Mouse (Mus musculus) MEL (cell line): ENCODE data around the gene Klrb1b. TPM values are rescaled to one million over a fixed set of nuclear protein-coding genes. Genes with fewer than 3 reads are reported as not detected.

ENCODE experiments used
- DNase-seq: peaks from one replicate; pipeline ENCODE4 v3.0.0; 2011; ENCODE audit warnings: low read depth, low spot score
- H3K27ac ChIP-seq: 2 replicates; pipeline ENCODE4 v1.5.1; 2012; ENCODE audit warnings: low read depth, mild to moderate bottlenecking, control low read depth, low read length, moderate library complexity; ENCODE audit not compliant: control insufficient read depth
- H3K27me3 ChIP-seq, 2 experiments: fragments of 150-350 bp in 1 of 2; sonication (generic) in 1 of 2; 2 replicates each; pipeline ENCODE4 v1.6.1; 2012; ENCODE audit warnings: low read length in 2 of 2, mild to moderate bottlenecking in 2 of 2, improper control_type of control experiment in 1 of 2, moderate library complexity in 1 of 2; ENCODE audit not compliant: insufficient read depth in 2 of 2, control insufficient read depth in 1 of 2
- H3K36me3 ChIP-seq, 2 experiments: 2 replicates each; pipeline ENCODE4 v1.6.1; 2012 to 2014; ENCODE audit warnings: low read length in 2 of 2, improper control_type of control experiment in 1 of 2, inconsistent platforms in 1 of 2, mild to moderate bottlenecking in 1 of 2; ENCODE audit not compliant: insufficient read depth in 2 of 2, control insufficient read depth in 1 of 2
- H3K4me1 ChIP-seq, 2 experiments: fragments of 150-350 bp in 1 of 2; sonication (generic) in 1 of 2; 2 replicates each; pipeline ENCODE4 v1.6.1; 2012; ENCODE audit warnings: low read length in 2 of 2, improper control_type of control experiment in 1 of 2, mild to moderate bottlenecking in 1 of 2; ENCODE audit not compliant: insufficient read depth in 2 of 2, control insufficient read depth in 1 of 2
- H3K4me3 ChIP-seq, 2 experiments: fragments of 150-350 bp in 1 of 2; sonication (generic) in 1 of 2; 2 replicates each; pipeline ENCODE4 v1.5.1; 2012; ENCODE audit warnings: low read depth in 2 of 2, low read length in 2 of 2, mild to moderate bottlenecking in 2 of 2, moderate library complexity in 2 of 2, control low read depth in 1 of 2, improper control_type of control experiment in 1 of 2; ENCODE audit not compliant: control insufficient read depth in 1 of 2, insufficient read depth in 1 of 2
- H3K79me2 ChIP-seq: 2 replicates; pipeline ENCODE4 v1.6.1; 2012; ENCODE audit warnings: mild to moderate bottlenecking, low read length, moderate library complexity; ENCODE audit not compliant: control insufficient read depth, poor library complexity, insufficient read depth
- H3K9ac ChIP-seq: 2 replicates; pipeline ENCODE4 v1.6.1; 2012; ENCODE audit warnings: low read depth, mild to moderate bottlenecking, control low read depth, low read length, moderate library complexity; ENCODE audit not compliant: control insufficient read depth, poor library complexity, severe bottlenecking
- H3K9me3 ChIP-seq: fragments of 150-350 bp; sonication (generic); replicated peaks from 2 replicates; pipeline ENCODE4 v1.6.1; 2012; ENCODE audit warnings: mild to moderate bottlenecking, low read length, improper control_type of control experiment, moderate library complexity; ENCODE audit not compliant: insufficient read depth
- BHLHE40 ChIP-seq: IDR thresholded peaks from 2 replicates; pipeline ENCODE4 v1.6.1; 2012; ENCODE audit warnings: low read depth, mild to moderate bottlenecking, inconsistent platforms, low read length, improper control_type of control experiment, borderline replicate concordance
- CHD1 ChIP-seq: IDR thresholded peaks from 2 replicates; pipeline ENCODE4 v1.6.1; 2012; ENCODE audit warnings: low read depth, mild to moderate bottlenecking, inconsistent platforms, low read length, improper control_type of control experiment
- CHD2 ChIP-seq: IDR thresholded peaks from 2 replicates; pipeline ENCODE4 v1.6.1; 2011; ENCODE audit warnings: low read length, improper control_type of control experiment
- CTCF ChIP-seq, 3 experiments: IDR thresholded peaks in 2 of 3; conservative IDR thresholded peaks in 1 of 3; 2 replicates each; pipeline ENCODE4 v1.5.1; 2011 to 2012; ENCODE audit warnings: low read length in 3 of 3, low read depth in 2 of 3, mild to moderate bottlenecking in 2 of 3, improper control_type of control experiment in 1 of 3, inconsistent platforms in 1 of 3, mixed read lengths in 1 of 3, moderate library complexity in 1 of 3; ENCODE audit not compliant: control insufficient read depth in 1 of 3, insufficient read depth in 1 of 3, poor library complexity in 1 of 3, severe bottlenecking in 1 of 3
- ELF1 ChIP-seq: IDR thresholded peaks from 2 replicates; pipeline ENCODE4 v1.6.1; 2014; ENCODE audit warnings: low read depth, mild to moderate bottlenecking, inconsistent platforms, low read length, improper control_type of control experiment, moderate library complexity
- EP300 ChIP-seq, 2 experiments: IDR thresholded peaks; 2 replicates each; pipeline ENCODE4 v1.6.1; 2011; ENCODE audit warnings: improper control_type of control experiment in 2 of 2, low read length in 2 of 2, low read depth in 1 of 2, mild to moderate bottlenecking in 1 of 2
- ETS1 ChIP-seq: IDR thresholded peaks from 2 replicates; pipeline ENCODE4 v1.6.1; 2012; ENCODE audit warnings: low read depth, mild to moderate bottlenecking, inconsistent platforms, low read length, improper control_type of control experiment, moderate library complexity
- GABPA ChIP-seq: IDR thresholded peaks from 2 replicates; pipeline ENCODE4 v1.6.1; 2012; ENCODE audit warnings: low read depth, mild to moderate bottlenecking, inconsistent platforms, low read length, improper control_type of control experiment, moderate library complexity
- GATA1 ChIP-seq: IDR thresholded peaks from 2 replicates; pipeline ENCODE4 v1.6.1; 2011; ENCODE audit warnings: low read depth, low read length, improper control_type of control experiment
- JUND ChIP-seq: IDR thresholded peaks from 2 replicates; pipeline ENCODE4 v1.6.1; 2011; ENCODE audit warnings: low read depth, mild to moderate bottlenecking, improper control_type of control experiment, low read length
- MAFK ChIP-seq: IDR thresholded peaks from 2 replicates; pipeline ENCODE4 v1.6.1; 2011; ENCODE audit warnings: low read depth, mild to moderate bottlenecking, low read length, improper control_type of control experiment, borderline replicate concordance
- MAZ ChIP-seq: IDR thresholded peaks from 2 replicates; pipeline ENCODE4 v1.6.1; 2012; ENCODE audit warnings: low read depth, mild to moderate bottlenecking, inconsistent platforms, low read length, improper control_type of control experiment
- MEF2A ChIP-seq: IDR thresholded peaks from 2 replicates; pipeline ENCODE4 v1.6.1; 2014; ENCODE audit warnings: low read depth, mild to moderate bottlenecking, inconsistent platforms, low read length, improper control_type of control experiment; ENCODE audit not compliant: poor library complexity, insufficient replicate concordance, severe bottlenecking; ENCODE audit errors: extremely low read depth
- MXI1 ChIP-seq: IDR thresholded peaks from 2 replicates; pipeline ENCODE4 v1.6.1; 2011; ENCODE audit warnings: mild to moderate bottlenecking, low read depth, low read length, improper control_type of control experiment
- MYB ChIP-seq: IDR thresholded peaks from 2 replicates; pipeline ENCODE4 v1.6.1; 2011; ENCODE audit warnings: mild to moderate bottlenecking, low read depth, low read length, improper control_type of control experiment
- MYC ChIP-seq: IDR thresholded peaks from 2 replicates; pipeline ENCODE4 v1.6.1; 2011; ENCODE audit warnings: low read depth, mild to moderate bottlenecking, low read length, improper control_type of control experiment, moderate library complexity
- NELFE ChIP-seq: IDR thresholded peaks from 2 replicates; pipeline ENCODE4 v1.6.1; 2011; ENCODE audit warnings: low read depth, low read length, improper control_type of control experiment
- POLR2AphosphoS2 ChIP-seq: IDR thresholded peaks from 2 replicates; pipeline ENCODE4 v1.6.1; 2011; ENCODE audit warnings: low read length, improper control_type of control experiment
- RAD21 ChIP-seq: IDR thresholded peaks from 2 replicates; pipeline ENCODE4 v1.6.1; 2011; ENCODE audit warnings: mild to moderate bottlenecking, low read depth, low read length, improper control_type of control experiment
- RCOR1 ChIP-seq: IDR thresholded peaks from 2 replicates; pipeline ENCODE4 v1.6.1; 2012; ENCODE audit warnings: low read depth, mild to moderate bottlenecking, inconsistent platforms, low read length, improper control_type of control experiment
- SIN3A ChIP-seq: IDR thresholded peaks from 2 replicates; pipeline ENCODE4 v1.6.1; 2012; ENCODE audit warnings: low read length, improper control_type of control experiment, inconsistent platforms
- SMC3 ChIP-seq: IDR thresholded peaks from 2 replicates; pipeline ENCODE4 v1.6.1; 2011; ENCODE audit warnings: low read depth, low read length, improper control_type of control experiment
- TAL1 ChIP-seq: IDR thresholded peaks from 2 replicates; pipeline ENCODE4 v1.6.1; 2012; ENCODE audit warnings: mild to moderate bottlenecking, inconsistent platforms, low read length, moderate library complexity, mixed read lengths
- TBP ChIP-seq: IDR thresholded peaks from 2 replicates; pipeline ENCODE4 v1.8.0; 2011; ENCODE audit warnings: low read depth, low read length, improper control_type of control experiment
- TCF12 ChIP-seq: IDR thresholded peaks from 2 replicates; pipeline ENCODE4 v1.6.1; 2014; ENCODE audit warnings: low read depth, mild to moderate bottlenecking, inconsistent platforms, low read length, improper control_type of control experiment, moderate library complexity
- USF1 ChIP-seq: IDR thresholded peaks from 2 replicates; pipeline ENCODE4 v1.6.1; 2014; ENCODE audit warnings: low read depth, mild to moderate bottlenecking, inconsistent platforms, low read length, improper control_type of control experiment, moderate library complexity
- USF2 ChIP-seq, 2 experiments: IDR thresholded peaks; 2 replicates each; pipeline ENCODE4 v1.6.1; 2011 to 2012; ENCODE audit warnings: improper control_type of control experiment in 2 of 2, low read length in 2 of 2, borderline replicate concordance in 1 of 2, inconsistent platforms in 1 of 2, low read depth in 1 of 2, mild to moderate bottlenecking in 1 of 2; ENCODE audit not compliant: insufficient read depth in 1 of 2
- ZC3H11A ChIP-seq: IDR thresholded peaks from 2 replicates; pipeline ENCODE4 v1.6.1; 2012; ENCODE audit warnings: low read depth, mild to moderate bottlenecking, inconsistent platforms, low read length, improper control_type of control experiment
- ZKSCAN1 ChIP-seq: IDR thresholded peaks from 2 replicates; pipeline ENCODE4 v1.6.1; 2012; ENCODE audit warnings: low read depth, mild to moderate bottlenecking, inconsistent platforms, low read length, improper control_type of control experiment, moderate library complexity
- ZNF384 ChIP-seq: IDR thresholded peaks from 2 replicates; pipeline ENCODE4 v1.6.1; 2012; ENCODE audit warnings: low read depth, mild to moderate bottlenecking, inconsistent platforms, low read length, improper control_type of control experiment
- polyA plus RNA-seq, 2 experiments: library from polyadenylated mRNA; stranded (reverse) in 1 of 2; unstranded in 1 of 2; fragments of >175 nt in 1 of 2; fragments of >200 nt in 1 of 2; gene quantifications; 2 replicates each; pipeline versions ENCODE4 v1.2.1 to v1.2.4; 2012; ENCODE audit warnings: low replicate concordance in 2 of 2, low read depth in 1 of 2; ENCODE audit not compliant: insufficient read length in 2 of 2, insufficient read depth in 1 of 2, missing spikeins in 1 of 2
- total RNA-seq: library from RNA; depleted of rRNA; stranded (reverse); fragments of 300-350 nt; gene quantifications from 2 replicates; pipeline ENCODE4 v1.2.3, GENCODE M21; 2012

Klrb1b gene
- total and polyA plus RNA-seq, 3 experiments = not detected

DNA sequence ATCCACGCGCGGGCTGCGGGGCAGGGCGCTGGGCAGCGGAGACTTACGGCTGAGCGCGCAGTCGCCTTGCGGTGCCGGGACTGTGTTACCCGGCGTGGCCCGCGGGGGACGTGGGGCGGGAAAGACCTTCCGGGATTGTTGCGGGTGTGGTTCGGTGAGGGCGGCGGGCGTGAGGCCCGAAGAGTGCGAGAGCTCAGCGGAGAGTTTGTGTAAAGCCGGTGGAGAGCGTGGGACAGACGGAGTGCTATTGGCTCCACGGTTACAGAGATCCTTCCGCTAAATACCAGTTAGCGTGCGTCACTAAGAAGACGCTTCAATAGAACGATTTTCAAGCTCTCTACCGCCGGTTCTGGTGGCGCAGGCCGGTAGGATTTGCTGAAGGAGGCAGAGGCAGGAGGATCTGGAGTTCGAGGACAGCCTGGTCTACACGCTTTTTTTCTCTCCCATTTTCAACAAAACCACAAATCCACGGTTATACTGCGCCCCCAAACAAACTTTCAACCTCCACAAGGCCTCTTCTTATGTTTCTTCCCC, 16.9 kb upstream of the Klrb1b start (continued):
- TF ChIP-seq MXI1 = peak; percentile 61
- TF ChIP-seq RCOR1 = no peak
- TF ChIP-seq TBP = peak; percentile 99
- 0 out of 2 replicates have a peak, but pooled peaks have one; percentile 51 for TF ChIP-seq SIN3A
- no peak for TF ChIP-seq MAZ
- no peak for TF ChIP-seq ZC3H11A
- TF ChIP-seq USF1 = 0 out of 2 replicates have a peak, but pooled peaks have one; percentile 3
- no peak for TF ChIP-seq POLR2AphosphoS2
- TF ChIP-seq CTCF (IDR thresholded peaks at IDR 0.05 in 2 of 3, conservative IDR thresholded peaks at IDR 0.05 in 1 of 3; ENCODE audit: control insufficient read depth in 1 of 3, insufficient read depth in 1 of 3, low read depth in 2 of 3, low read length in 3 of 3, poor library complexity in 1 of 3, severe bottlenecking in 1 of 3) = no peak
- TF ChIP-seq BHLHE40 = no peak
- TF ChIP-seq ZKSCAN1 = no peak
- TF ChIP-seq MYC = 0 out of 2 replicates have a peak, but pooled peaks have one; percentile 13
- no peak for TF ChIP-seq RAD21
- no peak for TF ChIP-seq TAL1
- no peak for TF ChIP-seq MYB
- 0 out of 2 replicates have a peak, but pooled peaks have one; percentile 38 for TF ChIP-seq ETS1
- TF ChIP-seq CHD2 = no peak
- peak; percentile 47; the same call in 1 of the 2 replicates for TF ChIP-seq ELF1
- no peak for TF ChIP-seq JUND
- no peak for TF ChIP-seq USF2 (IDR thresholded peaks at IDR 0.05; ENCODE audit: borderline replicate concordance in 1 of 2, insufficient read depth in 1 of 2, low read depth in 1 of 2, low read length in 2 of 2)
- no peak for TF ChIP-seq GATA1
- no peak for TF ChIP-seq SMC3
- TF ChIP-seq EP300 (IDR thresholded peaks at IDR 0.05; ENCODE audit: low read depth in 1 of 2, low read length in 2 of 2) = no peak
- TF ChIP-seq TCF12 = no peak

DNA sequence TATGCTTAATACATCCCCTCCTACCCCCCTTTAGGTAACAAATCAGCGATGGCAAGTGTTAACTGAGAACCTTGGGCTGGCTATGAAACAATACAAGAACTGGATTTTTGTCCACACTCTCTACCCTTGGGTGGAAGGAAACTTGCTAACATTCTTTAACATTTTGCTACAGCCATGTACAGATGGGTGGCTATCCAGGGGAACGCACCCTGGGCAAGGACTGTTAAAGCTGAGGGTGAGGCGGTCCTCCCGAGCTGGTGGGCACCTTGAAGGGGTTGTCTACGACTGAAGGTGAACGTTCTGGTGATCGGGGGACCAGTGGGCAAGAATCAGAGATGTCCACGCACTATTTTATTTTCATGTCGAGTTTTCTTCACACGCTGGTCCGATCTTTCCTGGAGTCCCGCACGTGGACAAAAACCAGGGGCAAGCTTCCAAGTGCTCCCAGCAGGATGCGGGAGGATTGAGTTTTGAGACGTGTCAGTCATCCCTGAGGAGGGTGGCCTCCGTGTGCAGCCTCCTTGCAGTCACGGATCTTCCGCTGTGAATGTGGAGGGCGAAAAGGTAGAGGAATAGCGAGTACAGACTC, 16.3 kb upstream of the Klrb1b start:
- Histone ChIP-seq H3K4me1 (peaks cover 4 to 20% of the 10 kb centered on the region in 2 experiments; a peak in 3 of 4 replicates), H3K4me3 (peak overlapping the region; percentile 68 to 73), H3K79me2 (no peaks in the 10 kb centered on the region; the same call in 1 of the 2 replicates), H3K9ac (peak overlapping the region; percentile 76), H3K27me3 (no peaks in the 10 kb centered on the region), H3K9me3 (no peaks in the 10 kb centered on the region), H3K27ac (peak overlapping the region; percentile 50), H3K36me3 (peaks cover 0 to 15% of the 10 kb centered on the region in 2 experiments; a peak in 2 of 4 replicates)
- peak; percentile 71 for DNase-seq
- TF ChIP-seq TBP = no peak
- TF ChIP-seq MXI1 = peak; percentile 80; the same call in 1 of the 2 replicates
- TF ChIP-seq CHD1 = no peak
- TF ChIP-seq GABPA = no peak
- no peak for TF ChIP-seq JUND
- TF ChIP-seq EP300 (IDR thresholded peaks at IDR 0.05; ENCODE audit: low read depth in 1 of 2, low read length in 2 of 2) = no peak
- no peak for TF ChIP-seq MYB
- no peak for TF ChIP-seq MEF2A
- TF ChIP-seq MAZ = no peak
- peak; percentile 17; the same call in 1 of the 2 replicates for TF ChIP-seq NELFE
- TF ChIP-seq ZNF384 = no peak
- TF ChIP-seq MAFK = no peak
- no peak for TF ChIP-seq ZC3H11A
